Mouse (Mus musculus) adipocyte (in vitro differentiated cells): ENCODE measurements around the gene Ddias.
"Not testable (repeated sequence)": the region's sequence is repeated elsewhere in the genome, so short reads cannot be mapped to it uniquely, and the experiment has no call there.

Experiments
- DNase-seq: peaks from one replicate; pipeline ENCODE4 v3.0.0-alpha.2; 2016; ENCODE audit warnings: low spot score

The Ddias gene

GRCm38 (mm10) chr7:92874116-92874675 lies at the start of gene Ddias, which contains the start of gene Prcp:
Gene Ddias (minus strand): TSS chr7:92874247.
Gene Prcp (plus strand): TSS chr7:92874470.
- peak; percentile 91 for DNase-seq

GRCm38 (mm10) chr7:92920857-92921172 lies 46.8 kb upstream of the Ddias start:
- DNase-seq, result no peak

GRCm38 (mm10) chr7:92920172-92920856 lies 46.3 kb upstream of the Ddias start:
- no peak for DNase-seq

GRCm38 (mm10) chr7:92904285-92904684 lies 30.2 kb upstream of the Ddias start:
- not testable (repeated sequence) for DNase-seq

- peak; percentile 74 for DNase-seq
Measured at GRCm38 (mm10) chr7:92903360-92904038, 29.5 kb upstream of the Ddias start.

GRCm38 (mm10) chr7:92897021-92897420 lies 23.0 kb upstream of the Ddias start:
- DNase-seq, result peak; percentile 49

- DNase-seq, result no peak
Measured at GRCm38 (mm10) chr7:92896036-92896435, 22.0 kb upstream of the Ddias start.

GRCm38 (mm10) chr7:92893478-92893877 lies 19.4 kb upstream of the Ddias start:
- DNase-seq, result no peak

GRCm38 (mm10) chr7:92890618-92891230 lies 16.7 kb upstream of the Ddias start:
- DNase-seq, result no peak

GRCm38 (mm10) chr7:92890211-92890610 lies 16.2 kb upstream of the Ddias start:
- no peak for DNase-seq

GRCm38 (mm10) chr7:92887230-92887629 lies 13.2 kb upstream of the Ddias start:
- DNase-seq, result no peak

- DNase-seq, result no peak
Measured at GRCm38 (mm10) chr7:92886801-92887200, 12.8 kb upstream of the Ddias start.

GRCm38 (mm10) chr7:92884998-92885660 lies 11.1 kb upstream of the Ddias start:
- DNase-seq, result no peak

GRCm38 (mm10) chr7:92883850-92884716 lies 10.0 kb upstream of the Ddias start:
- no peak for DNase-seq

- DNase-seq, result no peak
Measured at GRCm38 (mm10) chr7:92878575-92879285, 4.7 kb upstream of the Ddias start.

GRCm38 (mm10) chr7:92876538-92876937 lies 2.5 kb upstream of the Ddias start:
- DNase-seq, result no peak

- DNase-seq, result peak; percentile 73
Measured at GRCm38 (mm10) chr7:92876066-92876465, 2.0 kb upstream of the Ddias start.

GRCm38 (mm10) chr7:92874761-92875408 lies 838 bp upstream of the Ddias start:
- DNase-seq, result peak; percentile 90

- DNase-seq, result no peak
Measured at GRCm38 (mm10) chr7:92871596-92871995, 2.5 kb downstream of the Ddias start.

GRCm38 (mm10) chr7:92870161-92870560 lies 3.9 kb downstream of the Ddias start:
- no peak for DNase-seq
